Mouse (Mus musculus) CD4-positive, CD25-positive, alpha-beta regulatory T cell, adult 2 months (primary cell): ENCODE measurements around the gene Nav2.

Experiments
- DNase-seq: peaks from one replicate; pipeline ENCODE4 v3.0.0-alpha.2; 2012; ENCODE audit warnings: low read depth, low spot score

The Nav2 gene

DNA sequence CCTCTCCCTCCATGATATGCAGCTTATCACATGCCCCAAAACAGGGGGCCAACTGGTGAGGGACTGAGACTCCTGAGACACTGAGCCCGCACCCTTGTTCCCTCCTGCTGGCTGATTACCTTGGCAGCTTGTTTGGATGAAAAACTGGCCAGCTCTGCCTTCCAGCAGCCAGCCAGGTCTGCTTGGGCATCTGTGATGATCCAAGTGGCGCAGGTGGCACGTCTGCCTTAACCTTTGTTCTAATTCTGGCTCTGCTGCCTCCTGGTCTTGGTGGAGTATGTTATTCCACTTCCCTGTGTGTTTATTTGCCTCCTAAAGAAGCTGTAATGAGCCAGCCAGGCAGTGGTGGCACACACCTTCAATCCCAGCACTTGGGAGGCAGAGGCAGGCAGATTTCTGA, 296.3 kb downstream of the Nav2 start:
- no peak for DNase-seq

DNA sequence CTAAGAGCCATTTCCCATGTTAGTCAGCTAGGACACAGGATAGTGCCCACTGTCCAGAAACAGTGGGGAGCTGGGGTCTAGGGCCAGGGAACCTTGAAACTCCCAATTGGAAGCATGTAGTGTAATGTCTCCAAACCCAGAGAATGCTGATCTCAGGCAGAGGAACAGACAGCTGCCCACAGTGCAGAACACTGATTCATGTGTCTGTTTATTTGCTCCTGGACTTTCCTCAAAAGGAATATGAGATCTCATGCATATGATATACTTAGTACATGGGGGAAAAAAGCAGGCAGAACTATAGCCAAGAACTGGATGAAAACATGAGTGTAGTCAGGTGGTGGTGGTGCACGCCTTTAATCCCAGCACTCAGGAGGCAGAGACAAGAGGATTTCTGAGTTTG, 297.0 kb downstream of the Nav2 start:
- no peak for DNase-seq

DNA sequence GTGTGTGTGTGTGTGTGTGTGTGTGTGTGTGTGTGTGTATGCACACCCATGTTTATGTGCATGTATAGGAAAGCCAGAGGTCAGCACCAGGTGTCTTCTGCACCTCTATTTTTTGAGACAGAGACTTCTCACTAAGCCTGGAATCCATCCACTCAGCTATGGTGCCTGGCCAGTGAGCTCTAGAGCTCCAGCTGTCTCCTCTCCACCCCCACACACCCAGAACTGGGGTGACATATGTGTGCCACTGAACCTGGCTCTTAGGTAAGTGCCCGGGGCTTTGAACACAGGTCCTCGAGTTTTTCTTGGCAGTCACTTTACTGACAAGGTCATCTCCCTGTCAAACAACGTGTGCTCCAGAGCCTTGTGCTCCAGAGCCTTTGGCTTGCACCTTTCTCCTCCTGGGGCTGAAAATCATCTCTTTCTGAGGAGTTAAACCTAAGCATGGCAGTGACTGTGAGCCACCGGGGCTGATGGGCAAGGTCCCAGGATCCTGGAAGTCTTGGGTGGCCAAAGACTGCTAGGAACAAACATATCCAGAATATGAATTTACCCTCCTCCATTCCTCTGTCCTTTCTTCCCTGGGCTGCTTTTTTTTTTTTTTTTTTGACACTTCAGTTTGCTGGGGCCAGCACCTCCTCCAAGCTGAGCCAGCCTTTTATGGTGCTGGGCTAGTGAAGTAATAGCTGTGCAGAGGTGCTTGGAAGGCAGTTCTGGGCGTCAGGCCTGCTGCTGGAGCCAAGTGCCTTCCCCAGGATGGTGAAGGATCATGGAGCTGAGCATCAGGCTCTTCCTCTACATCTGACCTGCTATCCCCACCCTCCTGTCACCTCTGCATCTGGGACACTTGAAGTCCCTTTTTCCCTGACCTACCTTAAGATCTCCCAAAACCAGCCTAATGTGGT, 298.5 kb downstream of the Nav2 start:
- DNase-seq: no peak

DNA sequence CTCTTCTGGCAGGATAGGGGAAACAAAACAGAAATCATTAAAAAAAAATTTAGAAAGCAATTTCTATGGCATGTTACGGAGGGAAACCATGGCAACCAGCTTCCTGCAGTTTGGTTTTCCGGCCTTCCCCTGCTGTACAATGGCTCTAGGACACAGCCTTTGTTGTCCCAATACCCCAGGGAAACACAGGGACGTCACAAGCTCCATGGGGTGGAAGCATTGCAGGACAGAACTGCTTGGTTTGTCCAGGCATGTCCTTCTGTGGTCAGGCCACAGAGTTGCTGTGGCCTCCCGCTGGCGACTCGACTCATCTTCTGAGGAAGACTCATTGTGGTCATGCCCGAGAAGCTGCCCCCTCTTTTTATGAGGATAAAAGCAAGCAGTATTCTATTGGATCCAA, 301.0 kb downstream of the Nav2 start:
- DNase-seq: no peak

DNA sequence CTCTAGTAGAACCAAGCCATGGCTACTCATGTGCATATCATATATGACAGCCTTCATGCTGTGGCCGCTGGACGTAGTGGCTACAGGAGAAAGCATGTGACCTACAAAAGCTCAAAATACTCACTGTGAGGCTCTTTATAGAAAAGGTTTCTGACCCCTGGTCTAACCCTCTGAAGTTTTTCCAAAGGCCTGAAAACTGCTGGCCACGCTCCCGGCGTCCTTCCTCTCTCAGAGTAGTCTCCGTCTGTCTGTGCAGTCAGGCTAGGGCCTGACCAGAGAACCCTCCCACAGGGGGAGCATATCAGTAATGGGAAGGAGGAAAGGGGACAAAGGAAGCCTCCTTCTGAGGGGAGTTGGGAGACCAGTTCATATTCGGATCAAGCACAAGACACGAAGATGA, 302.2 kb downstream of the Nav2 start:
- no peak for DNase-seq

DNA sequence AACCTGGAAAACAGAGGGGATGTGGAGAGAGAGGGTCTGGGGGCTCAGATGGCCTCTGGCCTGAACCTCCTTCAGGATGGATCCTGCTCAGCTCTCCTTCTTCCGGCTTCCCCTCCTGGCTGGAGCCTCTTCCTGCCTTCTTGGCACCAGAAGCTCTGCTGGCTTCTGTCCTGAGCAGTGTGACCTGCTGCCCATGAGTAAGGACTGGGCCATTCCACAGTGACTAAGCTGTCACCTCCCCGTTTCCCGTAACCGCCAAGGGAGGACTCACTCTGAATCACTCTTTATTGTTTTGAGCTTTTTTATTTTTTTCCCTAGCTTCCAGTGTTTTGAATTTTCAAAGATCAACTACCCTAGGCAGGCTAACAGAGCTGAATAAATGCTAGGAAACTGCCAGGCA, 304.5 kb downstream of the Nav2 start:
- no peak for DNase-seq

DNA sequence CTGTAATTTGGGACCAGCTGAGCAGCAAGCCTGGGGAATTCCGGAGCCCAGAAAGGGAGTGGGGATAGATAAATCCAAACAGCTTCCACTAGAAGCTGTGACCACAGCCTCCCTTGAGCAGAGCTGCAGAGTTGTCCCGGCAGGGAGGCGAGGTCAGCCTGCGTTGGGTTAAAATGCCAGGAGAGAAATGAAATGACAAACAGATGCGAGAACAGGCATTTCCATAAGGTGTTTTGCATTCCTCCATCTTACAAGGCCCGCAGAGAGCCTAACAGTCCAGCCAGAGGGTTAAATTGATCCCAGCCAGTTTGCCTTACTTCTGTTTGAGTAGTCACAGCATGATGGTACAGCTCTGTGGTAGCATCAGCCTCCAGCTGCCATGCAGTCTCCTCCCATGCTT, 309.3 kb downstream of the Nav2 start:
- DNase-seq: no peak

DNA sequence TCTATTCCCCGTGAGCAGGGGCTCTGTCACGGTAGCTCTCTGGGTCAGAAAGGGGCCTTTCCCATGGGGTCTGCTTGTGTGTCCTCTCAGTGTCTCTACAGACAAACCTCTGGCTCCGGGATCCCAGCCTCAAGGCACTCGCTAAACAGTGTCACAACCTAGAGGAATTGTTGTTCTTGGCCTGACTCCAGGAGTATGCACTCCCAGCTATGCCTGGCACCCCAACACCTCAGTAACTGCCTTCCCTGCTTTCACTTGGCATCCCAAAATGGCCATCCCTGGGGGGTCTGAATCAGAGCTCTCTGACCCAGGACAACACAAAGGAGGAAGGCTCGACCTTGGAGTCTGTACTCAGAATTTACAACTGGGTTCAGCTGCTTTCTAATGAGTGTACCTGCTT, 317.2 kb downstream of the Nav2 start:
- DNase-seq: no peak

DNA sequence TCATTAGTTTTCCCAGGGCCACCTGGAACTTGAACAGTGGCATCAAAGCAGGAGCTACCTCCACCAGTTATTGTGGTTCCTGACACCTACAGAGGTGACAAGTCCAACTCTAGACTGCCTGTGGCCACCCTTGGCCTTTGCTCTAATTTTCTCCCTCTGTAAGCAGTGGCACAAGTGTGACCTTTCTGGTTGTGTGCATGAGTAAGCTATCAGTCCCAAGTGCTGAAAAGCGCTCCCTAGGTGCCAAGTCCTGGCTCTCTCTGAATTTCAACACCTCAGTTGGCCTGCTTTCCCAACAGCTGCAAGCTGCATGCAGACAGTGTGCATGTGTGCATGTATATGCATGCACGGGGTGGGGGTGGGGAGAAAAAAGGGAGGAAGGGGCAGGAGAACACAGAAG, 324.5 kb downstream of the Nav2 start:
- DNase-seq: no peak

DNA sequence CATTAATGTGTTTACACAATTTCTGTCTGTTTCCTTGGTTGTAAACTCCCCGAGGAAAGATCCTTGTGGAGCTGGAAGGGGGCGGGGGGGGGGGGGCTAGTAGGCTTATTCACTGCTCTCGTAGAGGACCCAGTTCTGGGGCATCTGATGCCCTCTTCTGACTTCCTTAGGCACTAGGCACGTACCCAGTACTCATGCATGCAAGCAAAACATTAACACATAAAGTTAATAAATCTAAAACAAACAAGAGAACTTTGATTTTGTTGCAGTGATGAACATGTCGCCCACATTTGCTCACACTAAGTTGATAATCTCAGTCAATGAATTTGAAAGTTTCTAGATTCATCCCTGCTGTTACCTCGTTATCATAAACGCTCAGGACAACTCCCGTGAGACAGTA, 325.8 kb downstream of the Nav2 start:
- no peak for DNase-seq

DNA sequence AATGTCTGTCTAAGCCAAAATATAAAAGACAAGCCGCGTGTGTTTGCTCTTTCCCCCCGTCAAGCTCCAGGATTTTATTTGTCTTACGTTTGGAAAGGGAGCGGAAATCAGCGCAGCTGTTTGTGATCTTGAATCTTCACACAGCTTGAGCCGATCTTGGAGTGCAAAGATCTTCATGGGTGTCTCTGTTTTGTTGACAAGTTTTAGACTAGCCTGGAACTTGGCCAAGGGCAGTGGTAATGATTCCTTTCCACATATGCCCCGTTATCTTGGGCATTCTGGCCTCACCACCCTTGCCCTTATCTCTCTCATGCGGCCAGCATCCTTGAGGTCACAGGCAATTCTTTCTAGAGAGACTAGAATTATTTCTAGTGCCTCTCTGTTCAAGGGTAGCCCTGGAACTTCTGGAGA, 326.8 kb downstream of the Nav2 start:
- no peak for DNase-seq

DNA sequence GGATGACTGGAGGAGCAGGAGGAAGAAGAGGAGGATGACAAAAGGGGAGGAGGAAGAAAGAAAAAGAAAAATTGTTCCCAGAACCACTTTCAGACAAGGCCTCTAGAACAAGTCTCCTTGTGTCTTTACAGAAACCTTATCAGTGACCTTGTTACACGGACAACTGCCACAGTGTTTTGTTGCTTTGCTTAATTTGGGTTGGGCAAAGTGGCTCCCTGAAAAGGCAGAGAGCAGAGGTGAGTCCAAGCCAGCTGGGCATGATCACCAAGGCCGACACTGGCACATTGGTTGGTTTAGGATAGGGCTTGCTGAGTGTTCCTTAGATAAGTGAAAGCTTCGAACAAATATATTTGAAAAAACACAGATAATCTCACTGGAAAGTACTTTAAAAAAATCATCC, 327.3 kb downstream of the Nav2 start:
- DNase-seq: no peak

DNA sequence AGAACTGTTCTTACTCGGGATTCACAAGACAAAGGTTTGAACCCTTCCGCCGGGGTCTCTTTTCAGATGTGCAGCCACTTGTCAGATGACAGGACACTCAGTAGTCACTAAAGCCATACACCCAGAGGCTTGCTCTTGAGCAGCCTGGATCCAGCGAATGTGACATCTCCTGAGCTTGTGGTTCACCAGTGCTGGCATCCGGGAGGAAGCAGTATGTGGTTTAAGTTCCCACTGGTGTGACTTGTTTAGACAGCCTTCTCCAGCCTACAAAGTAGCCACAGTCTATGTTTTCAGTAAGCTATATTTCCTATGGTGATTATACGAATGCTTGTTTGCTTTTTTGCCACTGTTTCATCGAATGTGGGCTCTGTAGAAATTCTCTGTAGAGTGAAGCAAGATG, 331.9 kb downstream of the Nav2 start:
- no peak for DNase-seq

DNA sequence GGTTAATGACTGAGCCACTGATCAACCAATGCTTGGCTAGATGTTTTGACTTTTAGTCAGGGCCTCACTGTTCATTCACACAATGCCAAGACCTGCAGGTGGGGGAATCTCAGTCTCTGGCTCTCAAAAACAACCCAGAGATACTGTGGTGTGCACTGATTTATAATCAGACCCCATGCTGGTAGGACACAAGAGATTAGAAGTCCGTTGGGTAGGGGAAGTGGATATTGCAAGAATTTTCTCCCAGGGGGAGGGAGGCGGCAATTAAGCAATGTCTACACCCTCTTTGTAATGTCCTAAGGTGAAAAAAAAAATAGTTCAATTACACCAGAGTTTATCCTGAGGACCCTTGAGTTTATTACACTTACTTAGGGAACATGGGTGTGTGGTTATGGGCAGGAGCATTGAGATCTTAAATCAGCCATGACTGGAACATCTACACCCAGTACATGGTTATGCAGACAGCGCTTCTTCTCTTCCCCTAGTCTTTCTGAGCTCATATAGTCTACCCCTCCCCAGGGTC, 332.8 kb downstream of the Nav2 start:
- DNase-seq: no peak

DNA sequence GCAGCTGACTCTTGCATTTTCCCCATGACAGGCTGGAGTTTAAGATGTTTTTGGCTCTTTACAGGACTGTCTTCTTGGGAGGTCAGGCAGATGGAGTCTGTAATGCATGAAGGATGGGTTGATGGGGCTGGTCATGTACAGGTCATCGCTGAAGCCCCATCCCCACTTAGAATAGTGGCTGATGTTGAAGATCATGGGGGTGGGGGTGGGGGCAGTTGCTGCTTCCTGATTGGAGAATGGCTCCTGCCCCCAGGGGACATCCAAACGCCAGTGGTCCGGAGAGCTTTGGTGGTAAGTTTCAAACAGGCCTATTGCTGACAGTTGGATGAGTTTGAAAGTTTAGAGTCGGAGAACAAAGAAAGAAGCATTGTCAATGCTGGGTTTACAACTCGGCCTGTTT, 333.7 kb downstream of the Nav2 start:
- DNase-seq: no peak

DNA sequence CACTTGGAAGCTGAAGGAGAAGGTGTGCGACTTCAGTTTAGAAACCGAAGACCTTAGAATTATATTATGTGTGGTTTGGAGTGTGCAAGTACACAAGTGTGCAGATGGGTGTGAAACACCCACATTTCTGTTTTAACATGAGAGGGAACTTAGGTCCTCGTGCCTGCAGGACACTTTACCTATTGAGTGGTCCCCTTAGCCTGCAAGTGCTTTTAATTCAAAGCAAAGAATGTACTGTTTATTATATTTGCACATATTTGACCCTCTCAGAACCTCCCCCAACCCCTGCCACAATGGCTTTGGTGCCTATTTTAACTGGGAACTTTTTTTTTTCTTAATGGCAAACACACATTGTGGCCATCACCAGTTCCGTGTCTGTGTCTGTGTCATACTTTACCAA, 334.6 kb downstream of the Nav2 start:
- no peak for DNase-seq

DNA sequence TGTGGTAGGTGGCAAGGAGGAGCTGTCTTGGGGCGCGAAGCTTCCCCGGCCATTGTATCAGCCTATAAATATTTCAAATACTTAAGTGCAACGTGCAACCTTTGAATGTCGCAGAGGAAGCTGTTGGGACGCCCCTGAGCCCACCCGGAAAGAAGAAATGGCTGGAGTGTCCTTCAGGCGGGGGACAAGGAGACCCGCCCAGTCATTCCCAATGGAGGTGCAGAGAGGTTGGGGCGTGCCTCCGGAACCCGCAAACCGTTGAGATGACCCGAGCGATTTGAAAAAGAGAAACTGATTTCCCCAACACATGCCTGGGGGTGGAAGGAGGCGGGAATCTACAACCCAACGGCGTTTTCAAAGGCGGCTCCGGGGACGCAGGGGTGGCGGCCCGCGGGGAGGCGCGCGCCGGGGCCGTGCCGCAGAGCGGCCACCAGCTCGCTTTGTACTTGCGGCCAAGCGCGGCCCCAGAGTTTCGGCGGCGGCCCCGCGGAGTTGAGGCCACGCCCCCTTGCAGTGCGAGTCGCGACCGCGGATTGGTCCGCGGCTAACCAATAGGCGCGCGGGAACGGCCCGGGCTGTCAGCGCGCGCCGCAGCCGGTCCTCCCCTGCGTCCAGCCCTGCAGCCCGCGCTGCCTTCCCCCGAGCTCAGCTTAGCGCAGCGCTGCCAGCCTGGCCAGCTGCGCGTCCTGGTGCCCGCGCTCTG, 337.2 kb downstream of the Nav2 start:
- peak; percentile 78 for DNase-seq

DNA sequence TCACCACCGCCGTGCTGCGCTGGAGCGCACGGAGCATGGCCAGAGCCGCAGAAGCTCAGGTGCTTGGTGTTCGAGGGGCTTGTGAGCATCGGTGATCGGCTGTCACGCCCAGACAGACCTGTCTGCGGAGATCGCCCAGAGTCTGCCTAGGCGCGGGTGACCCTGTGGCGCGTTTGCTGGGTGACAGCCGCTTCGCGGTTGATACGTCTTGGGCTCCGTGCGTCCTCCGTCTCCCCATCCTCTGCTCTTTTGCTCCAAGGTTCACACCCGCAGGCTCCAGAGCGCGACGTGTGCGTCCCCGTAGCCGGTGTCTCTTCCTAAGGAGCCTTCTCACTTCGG, 337.7 kb downstream of the Nav2 start:
- DNase-seq: no peak

DNA sequence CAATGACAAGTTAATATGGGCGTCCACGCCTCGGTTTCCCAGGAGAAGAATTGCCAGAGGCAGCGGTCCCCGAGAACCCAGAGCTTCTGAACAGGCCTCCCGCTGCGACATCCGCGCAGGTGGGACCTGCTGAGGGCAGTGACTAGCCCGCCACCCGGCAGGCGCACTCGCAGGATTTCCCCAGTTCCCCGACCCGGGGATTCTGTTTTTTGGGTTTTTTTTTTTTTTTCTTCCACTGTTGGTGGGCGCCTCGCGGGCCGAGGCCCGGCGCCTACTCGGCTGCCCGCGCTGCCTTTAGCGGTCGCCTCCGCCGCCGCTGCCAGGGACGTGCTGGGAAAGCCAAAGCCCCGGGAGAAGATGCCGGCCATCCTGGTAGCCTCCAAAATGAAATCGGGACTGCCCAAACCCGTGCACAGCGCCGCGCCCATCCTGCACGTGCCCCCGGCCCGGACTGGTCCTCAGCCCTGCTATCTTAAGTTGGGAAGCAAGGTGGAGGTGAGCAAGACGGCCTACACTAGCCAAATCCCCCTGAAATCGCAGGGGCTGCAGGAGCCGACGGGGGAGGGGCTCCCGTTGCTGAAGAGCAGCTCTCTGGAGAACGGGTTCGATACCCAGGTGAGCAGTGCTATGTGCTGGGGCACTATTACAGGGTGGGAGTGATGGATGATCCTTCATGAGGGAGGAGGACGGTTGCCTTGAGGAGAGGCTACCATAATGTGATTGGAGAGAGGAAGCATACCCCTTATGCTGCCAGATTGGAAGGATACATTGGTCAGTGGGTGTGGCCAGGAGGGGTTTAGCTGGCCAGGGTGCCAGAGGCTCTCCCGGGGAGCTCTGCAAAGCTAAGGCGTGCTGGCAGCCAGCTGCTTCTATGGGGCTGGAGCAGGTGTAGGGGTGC, 338.3 kb downstream of the Nav2 start:
- peak; percentile 9 for DNase-seq

DNA sequence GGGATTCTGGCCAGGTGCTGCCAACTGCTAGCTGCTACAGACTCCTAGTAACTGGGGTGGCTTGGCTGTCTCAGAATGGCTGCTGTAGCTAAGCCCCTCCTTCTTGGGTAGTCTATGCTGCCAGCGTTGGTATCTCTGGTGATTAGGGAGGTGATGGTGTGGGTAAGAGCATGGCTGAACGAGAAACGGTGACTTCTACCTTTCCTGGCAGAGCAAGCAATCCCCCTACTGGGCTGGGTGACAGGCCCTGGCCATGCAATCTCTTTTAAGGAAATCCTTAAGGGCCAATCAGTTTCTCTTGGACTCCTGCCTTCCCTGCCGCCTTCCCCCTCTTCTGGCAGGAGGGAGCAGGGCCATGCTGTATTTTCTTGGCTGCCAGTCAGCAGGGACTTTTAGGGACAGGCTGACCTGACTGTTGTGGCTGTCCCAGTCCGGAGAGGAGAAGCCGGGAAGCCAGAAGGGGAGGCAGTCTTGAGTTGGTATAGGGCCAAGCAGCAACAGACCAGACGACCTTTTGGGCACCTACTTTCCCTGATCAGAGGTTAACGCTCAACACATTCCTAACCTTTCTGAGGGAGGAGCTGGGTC, 339.3 kb downstream of the Nav2 start:
- no peak for DNase-seq

DNA sequence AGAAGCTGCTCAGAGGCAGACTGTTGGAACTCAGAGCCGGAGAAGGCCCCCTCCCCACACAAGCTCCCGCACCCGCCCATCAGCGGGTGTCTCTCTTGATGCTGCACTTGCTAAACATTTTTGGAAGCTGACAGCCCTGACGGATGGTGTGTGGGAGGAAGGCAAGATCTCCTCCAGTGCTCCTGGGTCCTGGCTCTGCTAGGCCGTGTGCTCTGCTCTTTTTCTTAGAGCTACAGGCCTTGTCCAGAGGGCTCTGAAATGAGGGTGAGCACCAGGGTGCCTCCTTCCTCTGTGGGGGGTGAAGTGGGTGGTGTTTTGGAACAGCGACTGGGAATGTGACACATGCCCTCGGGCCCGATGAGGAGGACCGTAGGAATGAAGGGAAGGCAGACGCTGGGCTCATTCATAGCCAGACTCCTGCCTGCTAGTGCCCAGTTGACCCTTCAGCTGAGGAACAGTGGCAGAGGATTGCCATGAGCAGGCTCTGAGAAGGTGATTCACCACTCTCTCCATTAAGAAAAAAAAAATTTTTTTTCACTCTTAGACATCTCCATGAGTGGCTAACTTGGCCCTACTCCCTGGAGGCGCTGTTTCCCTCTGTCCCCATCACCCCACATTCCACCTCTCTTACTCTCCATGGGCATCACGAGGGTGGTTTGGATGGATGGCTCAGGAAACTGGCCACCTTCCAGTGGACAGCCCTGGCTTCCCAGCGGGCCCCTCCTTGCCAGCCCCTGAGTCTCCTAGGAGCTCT, 340.0 kb downstream of the Nav2 start:
- DNase-seq: no peak
